Mouse (Mus musculus): Measurements from ENCODE around the gene 9530003J23Rik. TPM values are rescaled to one million over a fixed set of nuclear protein-coding genes. Genes with fewer than 3 reads are reported as not detected.

The 9530003J23Rik gene
- polyA plus RNA-seq, 3 experiments from 2014 or later, result not detected

Other genes starting within 250 kb of the 9530003J23Rik start
- not detected for gene Lrrc10, start 193.4 kb downstream of the 9530003J23Rik start, polyA plus RNA-seq (2017; shearing (Covaris generic))
- 100 to 1,000 TPM; 184 to 248 (median 228) TPM for gene Cct2, start 174.9 kb downstream of the 9530003J23Rik start, polyA plus RNA-seq (2017; shearing (Covaris generic))
- gene Frs2, start 90.2 kb downstream of the 9530003J23Rik start, polyA plus RNA-seq (2017; shearing (Covaris generic)), result 10 to 100 TPM in 1 of 3 experiments, 1 to 10 TPM in 2; 7.4 to 11.6 (median 9.1) TPM
- 10 to 100 TPM; 22.8 to 31.7 (median 25.0) TPM for gene Yeats4, start 14.2 kb downstream of the 9530003J23Rik start, polyA plus RNA-seq (2017; shearing (Covaris generic))
- gene Lyz2, start 43.6 kb upstream of the 9530003J23Rik start, polyA plus RNA-seq (2017; shearing (Covaris generic)), result 10 to 100 TPM in 1 of 3 experiments, 1 to 10 TPM in 2; 1.0 to 40.1 (median 5.3) TPM
- 1 to 10 TPM in 1 of 3 experiments, under 1 TPM in 1, not detected in 1; 0.49 to 1.0 TPM for gene Lyz1, start 54.2 kb upstream of the 9530003J23Rik start, polyA plus RNA-seq (2017; shearing (Covaris generic))
- gene Cpsf6, start 141.3 kb upstream of the 9530003J23Rik start, polyA plus RNA-seq (2017; shearing (Covaris generic)), result 100 to 1,000 TPM; 103 to 132 (median 120) TPM

All from inflammation-experienced regulatory T-cells, adult 6 months (primary cell).